Mouse (Mus musculus) lung, postnatal 0 days (tissue): ENCODE results near the gene Trcg1.

Experiments
- CTCF ChIP-seq: IDR thresholded peaks from 2 replicates; pipeline ENCODE4 v1.5.1; 2016; ENCODE audit warnings: antibody characterized with exemption, mild to moderate bottlenecking
- EP300 ChIP-seq: IDR thresholded peaks from 2 replicates; pipeline ENCODE4 v1.6.1; 2016; ENCODE audit warnings: antibody characterized with exemption, mild to moderate bottlenecking, control low read depth

DNA sequence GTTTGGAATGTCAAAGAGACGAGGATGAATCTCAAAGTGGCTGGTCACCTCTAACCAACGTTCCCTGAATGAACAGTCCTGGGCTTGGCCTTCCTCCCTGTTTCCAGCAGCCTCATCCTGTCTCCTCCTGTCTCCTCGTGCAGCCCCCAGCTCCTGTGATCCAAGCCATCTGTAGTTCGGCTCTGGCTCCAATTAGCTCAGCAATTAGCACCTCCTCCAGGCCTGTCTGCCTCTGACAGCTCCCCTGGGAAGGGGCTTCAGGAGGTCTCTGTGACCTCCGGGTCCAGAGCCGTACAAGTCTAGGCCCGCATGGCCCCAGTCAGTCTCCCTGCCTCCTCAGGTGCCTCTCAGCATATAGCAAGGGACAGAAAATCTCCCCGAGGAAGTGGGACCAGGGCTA lies 34.0 kb downstream of the Trcg1 start:
- no peak for TF ChIP-seq CTCF
- TF ChIP-seq EP300 = no peak
